Mouse (Mus musculus) embryonic fibroblast, embryonic 13.5 days (primary cell): ENCODE data around the gene Ndnf. TPM values are rescaled to one million over a fixed set of nuclear protein-coding genes. Genes with fewer than 3 reads are reported as not detected.

Experiments used
- H3K27ac ChIP-seq: 2 replicates; pipeline ENCODE4 v1.5.1; 2012; ENCODE audit warnings: low read length, control low read depth, inconsistent platforms; ENCODE audit not compliant: insufficient read depth
- H3K4me1 ChIP-seq: 2 replicates; pipeline ENCODE4 v1.6.1; 2011; ENCODE audit warnings: low read length; ENCODE audit not compliant: control insufficient read depth, insufficient read depth
- H3K4me3 ChIP-seq: 2 replicates; pipeline ENCODE4 v1.5.1; 2011; ENCODE audit warnings: mild to moderate bottlenecking, control low read depth, low read length; ENCODE audit not compliant: insufficient read depth
- CTCF ChIP-seq: IDR thresholded peaks from 2 replicates; pipeline ENCODE4 v1.5.1; 2011; ENCODE audit warnings: mild to moderate bottlenecking, control low read depth, low read length, moderate library complexity, borderline replicate concordance; ENCODE audit not compliant: insufficient read depth
- POLR2A ChIP-seq: IDR thresholded peaks from 2 replicates; pipeline ENCODE4 v1.6.1; 2011; ENCODE audit warnings: low read depth, mild to moderate bottlenecking, control low read depth, low read length, moderate library complexity
- polyA plus RNA-seq: library from polyadenylated mRNA; stranded (reverse); fragments of >200 nt; gene quantifications from 2 replicates; pipeline ENCODE4 v1.2.4, GENCODE M21; 2011; ENCODE audit warnings: low read depth; ENCODE audit not compliant: missing spikeins, insufficient read length

The Ndnf gene
- polyA plus RNA-seq = 32.2 and 43.0 TPM in 2 replicates

GRCm38 (mm10) chr6:65671451-65671850 is at the start of gene Ndnf:
Gene Ndnf (plus strand): TSS chr6:65671590.
- no peaks in the 10 kb centered on the region for H3K4me1 ChIP-seq
- no peak within 1 kb of the TSS for H3K27ac ChIP-seq
- no peak for TF ChIP-seq CTCF
- peak; percentile 89 for TF ChIP-seq POLR2A
- H3K4me3 ChIP-seq = peak within 1 kb of the TSS; percentile 60

- Histone ChIP-seq H3K4me3 (no peak overlapping the region), H3K4me1 (no peaks in the 10 kb centered on the region), H3K27ac (no peak overlapping the region)
- TF ChIP-seq POLR2A = no peak
- no peak for TF ChIP-seq CTCF
These were observed 48.2 kb upstream of the Ndnf start for GRCm38 (mm10) chr6:65623016-65623715.

- H3K4me3 ChIP-seq = no peak overlapping the region
- no peak overlapping the region for H3K27ac ChIP-seq
- no peak for TF ChIP-seq CTCF
- TF ChIP-seq POLR2A = no peak
- H3K4me1 ChIP-seq = no peaks in the 10 kb centered on the region
These were observed 40.8 kb upstream of the Ndnf start for GRCm38 (mm10) chr6:65630578-65630977.

GRCm38 (mm10) chr6:65632184-65632583 is 39.2 kb upstream of the Ndnf start:
- Histone ChIP-seq H3K4me3 (no peak overlapping the region), H3K27ac (no peak overlapping the region), H3K4me1 (no peaks in the 10 kb centered on the region)
- no peak for TF ChIP-seq CTCF
- no peak for TF ChIP-seq POLR2A

- H3K4me1 ChIP-seq = no peaks in the 10 kb centered on the region; the same call in 1 of the 2 replicates
- no peak overlapping the region for H3K4me3 ChIP-seq
- no peak overlapping the region for H3K27ac ChIP-seq
- TF ChIP-seq POLR2A (no peak), CTCF (no peak)
These were observed 29.0 kb upstream of the Ndnf start for GRCm38 (mm10) chr6:65642431-65642830.

DNA sequence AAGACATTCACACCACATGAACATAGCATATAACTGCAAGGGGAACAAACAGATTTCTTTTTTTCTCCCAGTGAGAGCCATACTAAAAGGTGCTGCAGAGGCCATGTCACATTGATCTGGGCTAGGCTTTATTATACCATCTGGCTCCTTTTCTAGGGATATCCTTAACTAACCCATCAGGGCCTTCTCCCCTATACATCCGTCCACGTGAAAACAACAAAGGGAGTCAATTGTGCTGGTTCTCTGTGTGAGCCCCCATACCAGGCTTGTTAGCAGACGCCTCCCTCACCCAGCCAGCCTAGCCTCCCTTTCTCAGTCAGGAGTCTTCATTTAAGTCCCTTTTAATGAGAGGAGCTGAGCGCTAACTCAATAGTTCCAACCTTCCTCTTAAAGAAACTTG is 27.3 kb upstream of the Ndnf start:
- Histone ChIP-seq H3K4me1 (no peaks in the 10 kb centered on the region; the same call in 1 of the 2 replicates), H3K27ac (no peak overlapping the region), H3K4me3 (no peak overlapping the region)
- TF ChIP-seq POLR2A (no peak), CTCF (no peak)

DNA sequence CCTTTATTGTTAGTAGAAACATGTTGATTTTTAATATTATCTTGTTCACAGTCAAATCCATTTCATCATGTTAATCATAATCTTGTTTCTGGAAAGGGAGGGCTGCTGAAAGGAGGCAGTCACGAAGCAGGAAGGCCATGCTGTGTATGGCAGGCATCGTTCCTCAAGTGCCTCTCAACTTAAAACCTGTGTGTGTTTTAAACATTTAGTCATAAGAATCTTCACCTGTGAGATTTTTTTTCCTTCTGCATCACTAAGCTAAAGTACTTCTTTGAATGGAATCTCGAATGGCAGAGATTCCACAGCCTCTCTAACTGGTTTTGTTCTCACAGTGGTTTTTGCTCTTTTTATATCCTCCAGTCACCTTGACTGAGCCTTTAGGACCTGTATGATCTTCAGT is 25.0 kb upstream of the Ndnf start:
- TF ChIP-seq POLR2A (no peak), CTCF (no peak)
- no peak overlapping the region for H3K4me3 ChIP-seq
- H3K27ac ChIP-seq = no peak overlapping the region
- H3K4me1 ChIP-seq = no peaks in the 10 kb centered on the region; the same call in 1 of the 2 replicates

DNA sequence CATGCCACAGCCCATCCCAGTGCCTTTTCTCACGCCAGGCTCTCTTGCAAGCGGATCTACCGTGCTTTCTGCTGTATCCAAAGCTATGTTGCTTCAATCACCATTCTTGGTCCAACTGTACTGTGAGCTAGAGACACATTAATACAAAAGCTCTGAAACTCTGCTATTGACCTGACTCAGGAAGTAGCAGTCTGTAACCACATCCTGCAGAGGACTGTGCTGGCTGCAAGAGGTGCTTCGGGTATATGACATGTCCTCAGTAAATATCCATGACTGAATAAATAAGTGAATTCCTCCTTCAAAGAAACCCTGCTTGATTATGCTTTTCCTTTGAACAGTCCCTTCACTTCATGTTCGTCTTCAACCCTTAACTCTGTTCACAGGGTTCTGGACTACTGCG is 23.7 kb upstream of the Ndnf start:
- Histone ChIP-seq H3K27ac (no peak overlapping the region), H3K4me3 (no peak overlapping the region), H3K4me1 (no peaks in the 10 kb centered on the region; the same call in 1 of the 2 replicates)
- TF ChIP-seq CTCF (no peak), POLR2A (no peak)

- Histone ChIP-seq H3K27ac (no peak overlapping the region), H3K4me1 (no peaks in the 10 kb centered on the region), H3K4me3 (no peak overlapping the region)
- TF ChIP-seq CTCF (no peak), POLR2A (no peak)
These were observed 20.0 kb upstream of the Ndnf start for GRCm38 (mm10) chr6:65651376-65651775.

DNA sequence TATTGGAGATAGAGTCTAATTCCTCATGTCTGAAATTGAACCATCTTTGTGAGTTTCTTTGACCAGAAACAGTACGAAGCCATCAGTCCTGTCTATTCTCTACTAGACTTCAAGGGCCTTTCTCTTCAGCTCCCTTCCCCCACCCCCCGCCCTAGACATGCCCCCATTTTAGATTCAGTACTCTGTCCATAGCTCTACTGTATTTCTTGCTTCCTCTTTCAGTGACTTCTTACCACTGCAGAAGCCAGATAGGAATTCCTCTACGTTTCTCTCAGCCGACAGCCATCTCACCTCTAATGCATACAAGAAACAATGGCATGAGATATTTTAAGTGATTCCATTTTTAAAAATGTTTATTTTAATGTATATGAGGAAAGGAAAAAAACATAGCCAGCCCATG is 10.1 kb upstream of the Ndnf start:
- no peaks in the 10 kb centered on the region for H3K4me1 ChIP-seq
- H3K27ac ChIP-seq = no peak overlapping the region
- TF ChIP-seq POLR2A (no peak), CTCF (no peak)
- H3K4me3 ChIP-seq = no peak overlapping the region
